Mouse (Mus musculus) v-Abl transformed pro-B cells (cell line): ENCODE data around the gene Tent2.

ENCODE experiments used
- in situ Hi-C, 2 experiments: fragments of 400-800 bp; cut with MboI; formaldehyde crosslinking; loops; one replicate each; pipeline ENCODE4 v1.15.1; 2025; ENCODE audit not compliant: unreplicated experiment in 2 of 2

Tent2 gene

DNA sequence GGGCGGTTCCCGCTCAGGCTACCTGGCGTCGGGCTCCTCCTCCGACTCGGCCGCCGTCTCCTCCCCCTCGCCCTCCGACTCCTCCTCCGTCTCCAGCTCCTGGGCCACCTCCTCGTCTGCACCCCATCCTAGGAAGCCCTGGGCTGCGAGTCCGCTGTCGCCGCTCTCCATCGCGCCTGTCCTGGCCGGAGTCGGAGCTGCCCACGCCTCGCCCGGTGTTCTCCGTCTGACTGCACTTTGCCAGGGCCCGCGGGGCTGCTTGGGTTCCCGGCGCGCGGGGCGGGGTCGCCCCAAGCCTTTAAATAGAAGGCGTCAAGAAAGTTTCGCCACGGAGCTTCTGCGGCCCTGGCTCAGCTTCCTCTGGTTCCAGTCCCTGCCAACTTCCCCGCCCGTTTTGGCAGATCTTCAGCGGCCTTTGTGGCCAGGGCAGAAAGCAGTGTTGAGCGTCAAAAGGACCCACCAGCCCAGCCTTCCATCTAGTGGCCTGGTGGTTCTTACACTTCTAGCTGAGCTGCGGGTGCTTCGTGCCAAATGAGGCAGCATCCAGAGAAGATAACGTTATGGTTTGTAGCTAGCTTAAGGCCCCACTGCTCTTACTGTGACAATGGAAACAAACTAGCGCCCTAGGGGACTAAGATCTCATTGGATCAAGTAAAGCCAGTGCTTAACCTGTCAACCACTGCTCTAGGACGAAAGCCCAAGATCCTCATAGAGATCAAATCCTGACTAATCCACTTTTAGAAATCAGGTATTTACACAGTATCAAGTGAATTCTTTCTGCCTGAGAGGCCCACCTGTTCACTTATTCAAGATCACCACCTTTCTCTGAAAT lies 47.6 kb downstream of the Tent2 start, which contains the start of gene Cmya5:
Gene Cmya5 (minus strand): TSS at position 389 of the 832 bp plus-strand sequence.
- in situ Hi-C loops: no loop called here

DNA sequence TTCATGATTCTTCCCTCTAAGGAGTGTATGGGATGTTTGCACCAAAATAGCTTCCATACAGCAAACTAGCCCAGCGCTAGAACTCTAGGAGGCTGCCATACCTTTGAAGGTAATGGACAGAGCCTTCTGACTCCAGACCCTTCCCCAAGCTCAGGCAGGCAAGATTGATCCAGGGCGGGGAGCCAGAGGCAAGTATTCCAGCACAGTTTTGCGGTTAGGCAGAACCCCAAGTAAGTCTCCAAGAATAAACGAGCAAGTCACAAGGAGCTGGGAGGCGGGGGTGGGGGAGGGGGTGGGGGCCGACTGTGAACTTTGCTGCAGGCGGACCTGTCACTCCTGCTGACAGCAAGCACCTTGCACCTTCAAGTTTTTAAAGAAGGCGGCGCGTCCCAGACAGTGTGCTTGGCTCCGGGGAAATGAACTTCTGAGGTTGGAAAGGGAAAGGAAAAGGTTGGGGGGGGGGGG lies 48.3 kb downstream of the Tent2 start:
- in situ Hi-C loops: no loop called here

DNA sequence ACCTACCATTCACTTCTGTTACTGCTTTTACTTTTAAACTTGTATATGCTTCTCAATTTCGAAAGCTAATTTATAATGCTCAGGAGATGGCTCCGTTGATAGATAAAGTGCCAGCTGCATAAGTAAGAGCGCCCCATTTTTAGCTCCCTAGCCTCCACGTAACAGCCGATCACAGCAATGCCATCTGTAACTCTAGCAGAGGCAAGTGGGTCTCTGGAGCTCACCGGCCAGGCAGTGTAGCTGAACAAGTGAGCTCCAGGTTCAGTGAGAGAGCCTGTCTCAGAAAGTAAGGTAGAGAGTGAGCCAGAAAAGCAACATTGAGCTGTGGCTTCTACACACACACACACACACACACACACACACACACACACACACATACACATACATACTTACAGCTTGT lies 51.0 kb downstream of the Tent2 start:
- in situ Hi-C loops: no loop called here

DNA sequence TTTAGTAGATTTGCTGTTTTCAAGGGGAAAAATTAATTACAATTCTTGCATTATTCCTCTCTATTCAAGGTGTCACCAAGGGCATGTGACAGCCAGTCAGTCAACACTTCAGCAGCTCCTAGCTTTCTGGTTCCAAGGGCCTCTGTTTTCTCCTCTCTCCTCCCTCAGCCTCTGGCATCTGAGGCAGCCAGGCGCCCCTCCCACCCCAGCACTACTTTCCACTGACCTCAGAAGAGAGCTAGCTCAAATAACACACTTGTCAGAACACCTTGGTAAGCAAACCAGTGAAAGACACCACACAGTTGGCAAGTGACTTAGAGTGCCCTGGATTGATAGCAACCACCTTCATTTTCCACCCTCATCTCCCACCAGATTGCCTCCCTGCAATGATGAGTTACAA lies 54.1 kb downstream of the Tent2 start:
- in situ Hi-C loops: no loop called here

DNA sequence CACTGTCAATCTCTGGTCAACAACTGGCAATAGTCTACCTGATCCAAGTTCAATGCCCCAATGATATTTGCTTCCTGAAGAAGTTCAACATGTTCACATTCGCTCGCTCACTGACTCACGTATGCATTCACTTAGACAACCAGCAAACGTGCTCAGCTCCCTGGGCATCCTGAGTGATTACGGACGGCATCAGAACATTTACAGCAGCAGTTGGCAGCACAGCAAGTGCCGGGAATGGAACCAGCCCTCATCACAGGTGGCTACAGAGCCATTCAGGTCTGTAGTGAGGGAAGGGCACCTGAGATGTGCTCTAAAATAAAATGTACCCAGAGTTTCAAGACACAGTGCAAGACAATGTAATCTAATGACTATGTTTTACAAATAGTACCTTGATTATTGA lies 55.1 kb downstream of the Tent2 start:
- in situ Hi-C loops: no loop called here

DNA sequence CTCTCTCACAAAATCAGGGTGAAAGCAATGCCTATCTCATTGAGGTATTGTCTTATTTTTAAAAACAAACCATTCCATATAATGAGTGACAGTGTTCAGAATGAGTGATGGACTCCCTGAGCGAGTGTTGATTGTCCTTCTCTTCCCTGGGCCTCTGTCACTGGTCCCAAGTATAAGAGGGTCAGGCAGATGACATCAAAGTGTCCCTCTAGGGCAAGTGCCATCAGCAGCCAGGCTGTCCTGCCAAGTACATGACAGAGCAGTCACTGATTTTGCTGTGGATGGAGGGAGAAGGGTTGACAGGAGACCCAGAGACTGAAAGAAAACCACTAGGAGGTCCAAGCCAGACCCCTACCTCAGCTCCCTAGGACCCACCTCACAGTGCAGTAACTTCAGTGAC lies 55.9 kb downstream of the Tent2 start:
- in situ Hi-C loops: no loop called here

DNA sequence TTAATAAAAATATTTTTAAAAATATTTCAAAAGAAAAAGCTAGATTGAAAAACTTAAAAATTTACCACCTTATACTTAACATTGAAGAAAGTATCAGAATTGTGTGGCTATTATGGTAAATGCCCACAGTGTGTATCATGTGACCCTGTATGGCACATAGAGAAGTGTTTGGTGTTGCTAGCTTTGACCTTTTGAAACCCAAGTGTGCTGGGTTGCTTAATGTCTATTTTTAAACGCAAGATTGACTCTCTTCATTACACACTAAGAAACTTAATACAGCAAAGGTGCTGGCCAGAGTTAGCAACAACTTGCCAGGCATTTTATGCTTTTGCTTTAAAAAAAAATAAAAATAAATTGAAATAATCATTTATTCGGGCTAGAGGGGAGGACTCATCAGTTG lies 56.7 kb downstream of the Tent2 start:
- in situ Hi-C loops: no loop called here

DNA sequence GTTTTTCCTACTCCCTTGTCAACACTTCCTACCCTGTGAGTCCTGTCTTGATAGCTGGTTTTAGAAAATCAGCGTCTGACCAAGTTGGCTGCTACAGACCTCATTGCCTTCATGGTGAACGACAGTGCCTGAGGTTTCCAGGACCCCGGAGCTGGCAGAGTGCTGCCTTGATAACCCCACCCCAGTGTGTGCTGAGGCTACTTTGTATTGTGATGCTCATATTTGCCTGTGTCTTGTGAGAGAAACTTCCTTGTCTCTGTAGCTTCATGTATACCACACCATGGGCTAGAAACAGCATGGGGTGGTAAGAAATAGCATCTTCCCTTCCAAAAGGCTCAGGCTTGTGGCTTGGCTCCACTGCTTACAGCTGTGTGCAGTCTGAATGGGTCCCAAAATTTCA lies 61.5 kb downstream of the Tent2 start:
- in situ Hi-C loops: no loop called here

DNA sequence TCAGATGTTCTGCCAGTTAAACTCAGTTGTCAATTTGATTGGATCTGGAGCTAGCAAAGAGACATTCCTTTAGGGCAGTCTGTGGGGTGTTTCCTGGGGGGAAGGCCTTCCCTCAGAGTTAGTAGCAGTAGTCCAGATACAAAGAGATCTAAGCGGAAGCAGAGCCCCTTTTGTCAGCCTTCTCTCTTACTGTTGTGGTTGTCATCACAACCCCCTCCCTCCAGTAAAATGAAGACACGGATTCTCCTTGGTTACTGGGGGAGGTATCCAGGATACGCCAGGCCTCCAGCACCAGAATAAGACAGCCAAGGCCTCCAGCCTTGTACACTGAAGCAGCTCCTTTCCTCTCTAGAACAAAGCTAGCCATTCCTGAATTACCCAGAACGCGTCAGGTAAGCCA lies 63.2 kb downstream of the Tent2 start:
- in situ Hi-C loops: no loop called here

DNA sequence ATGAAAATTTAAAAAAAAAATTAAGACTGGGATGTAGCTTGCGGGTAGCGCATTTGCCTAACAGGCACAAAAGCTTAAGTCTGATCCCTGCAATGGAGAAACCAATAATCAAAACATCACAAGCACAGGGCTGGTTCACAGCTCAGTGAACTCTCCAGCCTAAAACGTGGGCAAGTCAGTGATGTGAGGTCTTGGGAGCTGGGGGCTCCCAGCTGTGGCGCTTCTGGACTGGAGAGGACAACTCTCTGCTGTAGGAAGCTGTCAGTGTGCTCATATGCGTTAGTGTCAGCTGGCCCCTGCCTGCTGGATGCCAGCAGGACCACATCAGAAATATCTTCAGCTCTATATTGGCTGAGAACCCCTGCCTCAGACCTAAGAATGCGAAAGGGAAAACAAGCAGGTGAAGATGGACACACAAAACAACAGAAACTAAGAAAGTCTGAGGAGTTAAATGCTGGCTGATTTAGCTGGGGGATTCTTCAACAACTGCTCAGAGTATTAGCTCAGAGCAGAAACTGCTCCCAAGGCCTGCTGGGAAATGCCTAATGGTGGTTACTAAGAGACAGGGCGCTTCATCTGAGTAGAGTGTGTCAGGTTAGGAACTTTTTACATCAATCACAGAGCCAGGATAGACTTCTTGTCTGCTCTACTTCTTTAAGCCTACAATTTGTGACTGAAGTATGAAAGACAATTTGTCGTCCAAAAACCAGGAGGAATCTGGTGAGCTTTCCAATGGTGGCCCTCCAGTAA lies 63.9 kb downstream of the Tent2 start:
- in situ Hi-C loops: no loop called here

DNA sequence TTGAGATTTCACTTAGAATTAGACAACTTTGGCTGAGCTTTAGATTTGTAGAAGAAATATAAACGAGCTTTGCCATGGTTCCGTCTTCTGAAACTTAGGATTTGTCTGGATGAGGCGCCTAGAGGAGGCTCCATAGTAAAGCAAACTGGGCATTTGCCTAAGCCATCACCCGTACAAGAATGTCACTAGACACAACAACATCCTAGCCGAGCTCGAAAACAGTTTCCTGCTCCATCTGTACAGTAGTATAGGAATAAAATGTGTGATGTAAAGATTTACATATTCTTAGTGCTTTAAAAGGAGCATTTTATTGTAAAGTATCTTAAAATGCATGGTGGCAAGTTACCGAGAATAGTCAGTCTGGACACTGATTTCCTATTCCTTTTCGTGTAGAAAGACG lies 69.9 kb downstream of the Tent2 start:
- in situ Hi-C loops: no loop called here

DNA sequence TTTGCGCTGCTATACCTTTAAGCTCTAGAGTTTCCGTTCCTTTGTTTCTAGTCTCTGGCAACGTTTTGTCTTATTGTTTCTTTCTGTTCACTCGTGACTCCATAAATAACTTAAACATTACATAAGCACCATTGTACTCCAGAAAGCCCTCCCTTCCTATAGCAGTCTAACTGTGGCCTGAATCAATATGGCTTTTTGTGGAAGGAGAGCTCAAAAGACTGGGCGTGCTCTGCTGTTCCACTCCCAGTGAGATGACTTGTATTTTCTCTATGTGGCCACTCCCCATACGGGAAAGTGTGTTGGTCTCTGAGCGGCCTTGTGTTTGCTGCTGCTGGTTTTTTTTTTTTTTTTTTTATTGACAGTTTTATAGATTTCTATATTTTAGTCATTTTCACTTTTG lies 74.9 kb downstream of the Tent2 start:
- in situ Hi-C loops: no loop called here

DNA sequence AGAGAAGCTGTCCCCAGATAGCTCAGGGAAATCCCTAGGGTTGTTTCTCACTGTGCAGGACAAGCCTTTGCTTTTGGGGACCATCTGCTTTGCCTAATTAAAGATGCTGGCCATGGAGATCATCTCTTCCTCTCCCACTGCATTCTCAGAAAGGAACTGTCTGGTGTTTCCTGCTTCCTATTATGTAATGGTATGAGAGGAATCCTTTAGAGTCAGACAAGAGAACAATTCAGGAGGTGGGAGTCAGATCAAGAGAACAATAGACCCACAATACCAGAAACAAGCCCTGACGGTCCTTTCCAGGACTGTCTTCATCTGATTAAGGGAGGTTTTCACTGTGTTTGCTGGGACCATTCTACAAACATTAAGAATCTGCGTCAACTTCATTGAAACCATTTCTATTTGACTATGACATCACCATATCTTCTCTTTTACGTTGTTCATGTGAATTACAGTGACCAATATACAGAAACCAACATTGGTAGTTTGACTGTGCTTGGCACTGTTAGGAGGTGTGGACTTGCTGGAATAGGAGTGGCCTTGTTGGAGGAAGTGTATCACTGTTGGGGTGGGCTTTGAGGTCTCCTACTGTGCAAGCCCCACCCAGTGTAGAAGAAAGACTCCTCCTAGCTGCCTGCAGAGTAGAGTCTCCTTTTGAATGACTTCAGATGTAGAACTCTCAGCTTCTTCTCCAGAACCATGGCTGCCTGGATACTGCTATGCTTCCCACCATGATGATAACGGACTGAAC lies 89.7 kb downstream of the Tent2 start:
- in situ Hi-C loops: no loop called here

DNA sequence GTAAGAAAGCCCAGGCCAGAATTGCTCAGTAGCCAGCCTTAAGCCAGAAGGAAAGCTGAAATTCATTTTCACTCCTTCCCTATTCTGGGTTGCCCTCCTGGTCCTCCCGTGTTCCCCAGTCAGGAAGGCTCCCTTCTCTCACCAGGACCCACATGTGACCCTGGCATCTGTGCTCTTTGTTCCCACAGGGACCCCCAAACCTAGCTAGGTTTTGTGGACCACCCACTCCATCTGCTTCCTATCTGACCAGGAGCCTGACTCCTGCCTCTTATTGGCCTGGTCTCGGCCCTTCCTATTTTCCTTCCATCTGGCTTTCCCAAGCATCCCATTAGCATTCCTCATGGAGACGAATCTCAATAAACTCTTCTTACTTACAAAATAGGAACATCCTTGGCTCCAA lies 93.6 kb downstream of the Tent2 start:
- in situ Hi-C loops: loop anchor here in 1 of 2 experiments (10.0 kb wide), 1 partner anchor 86 kb away; no protein-coding TSS in a partner anchor

DNA sequence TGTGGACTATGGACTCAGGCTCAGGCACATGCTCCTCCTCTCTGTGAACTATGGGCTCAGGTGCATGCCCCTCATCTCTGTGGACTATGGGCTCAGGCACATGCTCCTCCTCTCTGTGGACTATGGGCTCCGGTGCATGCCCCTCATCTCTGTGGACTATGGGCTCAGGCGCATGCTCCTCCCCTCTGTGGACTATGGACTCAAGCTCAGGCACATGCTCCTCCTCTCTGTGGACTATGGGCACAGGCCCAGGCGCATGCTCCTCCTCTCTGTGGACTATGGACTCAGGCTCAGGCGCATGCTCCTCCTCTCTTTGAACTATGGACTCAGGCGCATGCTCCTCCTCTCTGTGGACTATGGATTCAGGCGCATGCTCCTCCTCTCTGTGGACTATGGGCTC lies 95.5 kb downstream of the Tent2 start:
- in situ Hi-C loops: loop anchor here in 1 of 2 experiments (10.0 kb wide), 1 partner anchor 88 kb away; no protein-coding TSS in a partner anchor
